Mouse (Mus musculus) spleen, adult 2 months (tissue): ENCODE results near the gene Reps1. TPM values are rescaled to one million over a fixed set of nuclear protein-coding genes. Genes with fewer than 3 reads are reported as not detected.

ENCODE experiments used
- DNase-seq, 2 experiments: peaks; one replicate each; pipeline versions ENCODE4 v3.0.0 to v3.0.0-alpha.2; 2012 to 2021; ENCODE audit warnings: low spot score in 2 of 2, low read depth in 1 of 2
- H3K27ac ChIP-seq: fragments of 200-500 bp; 2 replicates; pipeline ENCODE4 v1.5.1; 2012; ENCODE audit warnings: low read length, inconsistent platforms; ENCODE audit not compliant: insufficient read depth
- H3K27me3 ChIP-seq: fragments of 200-500 bp; 2 replicates; pipeline ENCODE4 v1.6.1; 2012; ENCODE audit warnings: mild to moderate bottlenecking, moderate library complexity, low read length, inconsistent platforms; ENCODE audit not compliant: control insufficient read depth, insufficient read depth
- H3K36me3 ChIP-seq: fragments of 200-500 bp; 2 replicates; pipeline ENCODE4 v1.6.1; 2012; ENCODE audit warnings: mild to moderate bottlenecking, low read length, inconsistent platforms; ENCODE audit not compliant: control insufficient read depth, insufficient read depth
- H3K4me1 ChIP-seq: fragments of 200-500 bp; 2 replicates; pipeline ENCODE4 v1.6.1; 2011; ENCODE audit warnings: inconsistent platforms; ENCODE audit not compliant: control insufficient read depth, insufficient read depth, insufficient read length
- H3K4me3 ChIP-seq: fragments of 200-500 bp; 2 replicates; pipeline ENCODE4 v1.5.1; 2011; ENCODE audit warnings: mild to moderate bottlenecking, inconsistent platforms; ENCODE audit not compliant: insufficient read depth, insufficient read length; ENCODE audit errors: extremely low read depth
- CTCF ChIP-seq: fragments of 200-500 bp; IDR thresholded peaks from 2 replicates; pipeline ENCODE4 v1.5.1; 2011; ENCODE audit warnings: mild to moderate bottlenecking, inconsistent platforms; ENCODE audit not compliant: insufficient read depth, insufficient read length, insufficient replicate concordance; ENCODE audit errors: extremely low read depth
- POLR2A ChIP-seq: fragments of 200-500 bp; IDR thresholded peaks from 2 replicates; pipeline ENCODE4 v1.6.1; 2011; ENCODE audit warnings: low read depth, low read length, inconsistent platforms
- WGBS: fragments of 180-500 bp; shearing (Covaris S2); methylation state at CpG from one replicate; pipeline ENCODE4 v1.1.7; 2018; 5-methylcytosine and 5-hydroxymethylcytosine counted together
- polyA plus RNA-seq: library from polyadenylated mRNA; depleted of rRNA; stranded (reverse); fragments of >200 nt; gene quantifications from 2 replicates; pipeline ENCODE4 v1.2.3, GENCODE M21; 2012

The Reps1 gene
- polyA plus RNA-seq, 1 experiment = 33.3 TPM

GRCm38 (mm10) chr10:18070144-18070543 lies 14.5 kb downstream of the Reps1 start:
- 44% methylated on average over 3 of the region's 3 CpGs for WGBS
- TF ChIP-seq POLR2A (no peak), CTCF (no peak)
- no peak for DNase-seq
- Histone ChIP-seq H3K4me1 (peaks cover 8% of the 10 kb centered on the region; the same call in 1 of the 2 replicates), H3K27ac (no peak overlapping the region; the same call in 1 of the 2 replicates), H3K27me3 (no peaks in the 10 kb centered on the region), H3K4me3 (no peak overlapping the region), H3K36me3 (no peaks in the 10 kb centered on the region)

- Histone ChIP-seq H3K27ac (no peak overlapping the region), H3K4me1 (peaks cover 8% of the 10 kb centered on the region; the same call in 1 of the 2 replicates), H3K4me3 (no peak overlapping the region), H3K27me3 (no peaks in the 10 kb centered on the region), H3K36me3 (no peaks in the 10 kb centered on the region)
- WGBS = 17% methylated on average over 2 of the region's 2 CpGs
- DNase-seq = no peak
- TF ChIP-seq CTCF (no peak), POLR2A (no peak)
Observed at GRCm38 (mm10) chr10:18070616-18071015, 15.0 kb downstream of the Reps1 start.

- no peak overlapping the region for H3K4me3 ChIP-seq
- H3K4me1 ChIP-seq = peaks cover 8% of the 10 kb centered on the region; the same call in 1 of the 2 replicates
- 88% methylated on average over 3 of the region's 3 CpGs for WGBS
- H3K27ac ChIP-seq = no peak overlapping the region
- H3K36me3 ChIP-seq = no peaks in the 10 kb centered on the region
- no peaks in the 10 kb centered on the region for H3K27me3 ChIP-seq
- no peak for DNase-seq
- TF ChIP-seq POLR2A = no peak
- no peak for TF ChIP-seq CTCF
Observed at GRCm38 (mm10) chr10:18072871-18073270, 17.2 kb downstream of the Reps1 start.

DNA sequence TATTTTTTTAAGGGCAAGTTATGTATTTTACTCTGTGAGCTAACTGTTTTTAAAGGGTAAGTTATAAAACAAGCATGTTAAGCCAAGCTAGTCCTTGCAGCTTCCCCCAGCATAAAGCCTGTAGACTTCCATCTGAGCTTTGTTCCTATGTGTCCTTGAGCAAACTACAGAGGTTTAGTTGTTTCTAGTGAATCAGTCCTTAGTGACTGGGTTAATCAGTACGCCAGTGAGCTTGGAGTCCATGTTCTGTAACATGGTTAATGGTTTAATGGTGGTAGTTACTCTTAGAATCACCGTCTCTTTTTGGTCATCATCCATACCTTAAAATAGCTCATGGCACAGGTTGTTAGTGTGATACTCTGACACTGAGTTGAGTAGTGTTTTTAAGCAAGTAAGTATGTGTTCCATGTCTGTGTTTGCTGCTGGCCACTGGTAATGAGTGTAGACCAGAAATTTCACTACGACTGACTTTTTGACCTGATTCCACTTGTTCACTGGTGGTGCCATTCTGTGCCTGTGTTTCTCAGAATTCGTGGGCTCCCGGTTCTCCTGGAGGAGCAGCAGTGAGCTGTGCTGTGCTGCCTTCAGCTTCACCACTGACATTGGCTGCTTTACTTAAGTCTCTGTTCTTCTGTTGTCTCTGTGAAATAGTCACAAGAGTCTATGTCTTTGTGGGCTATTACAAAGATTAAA lies 18.9 kb downstream of the Reps1 start:
- peaks cover 8% of the 10 kb centered on the region; the same call in 1 of the 2 replicates for H3K4me1 ChIP-seq
- DNase-seq = no peak
- H3K4me3 ChIP-seq = no peak overlapping the region
- no peaks in the 10 kb centered on the region for H3K36me3 ChIP-seq
- no peak overlapping the region for H3K27ac ChIP-seq
- TF ChIP-seq CTCF = no peak
- TF ChIP-seq POLR2A = no peak
- 87% methylated on average over 5 of the region's 5 CpGs for WGBS
- H3K27me3 ChIP-seq = no peaks in the 10 kb centered on the region

DNA sequence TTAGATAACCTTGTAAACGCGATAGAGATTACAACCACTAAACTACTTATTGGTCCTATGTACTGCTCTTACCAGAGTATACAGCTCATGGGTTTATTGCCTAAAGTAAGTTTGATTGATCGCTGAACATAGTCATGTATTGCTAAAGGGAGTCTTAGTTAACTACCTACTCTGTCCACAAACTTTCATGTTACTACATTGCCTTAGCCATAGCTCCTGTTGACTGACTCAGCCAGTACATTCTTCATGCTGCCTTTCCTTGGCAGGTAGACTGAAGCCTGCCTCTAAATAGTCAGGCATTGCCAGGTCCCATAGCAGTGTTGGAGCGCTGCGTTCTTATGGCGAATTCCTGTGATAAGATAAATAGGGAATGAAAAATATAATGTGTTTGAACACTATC lies 20.2 kb downstream of the Reps1 start:
- Histone ChIP-seq H3K36me3 (no peaks in the 10 kb centered on the region), H3K4me1 (no peaks in the 10 kb centered on the region; the same call in 1 of the 2 replicates), H3K4me3 (no peak overlapping the region), H3K27me3 (no peaks in the 10 kb centered on the region), H3K27ac (no peak overlapping the region)
- TF ChIP-seq CTCF = no peak
- no peak for TF ChIP-seq POLR2A
- no peak for DNase-seq
- whole genome bisulfite sequencing = 93% methylated on average over 6 of the region's 6 CpGs

DNA sequence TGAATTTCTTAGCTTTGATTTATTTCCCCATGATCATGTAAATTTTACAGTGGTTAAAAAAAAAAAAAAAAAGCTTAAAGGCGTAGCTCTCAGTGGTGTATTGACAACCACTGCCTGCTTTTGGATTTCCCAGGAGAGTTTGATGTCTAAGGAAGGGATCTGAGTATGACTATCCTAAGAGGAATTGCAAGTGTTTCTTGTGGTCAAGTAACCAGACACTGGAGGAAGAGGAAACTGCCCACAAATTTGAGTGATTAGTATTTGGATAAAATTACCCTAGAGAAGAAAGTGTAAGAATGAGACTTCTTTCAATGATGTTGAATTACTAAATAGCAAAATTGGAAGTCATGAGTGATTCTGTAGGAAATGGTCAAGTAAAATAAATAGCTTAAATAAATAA lies 25.9 kb downstream of the Reps1 start:
- TF ChIP-seq CTCF = no peak
- TF ChIP-seq POLR2A = no peak
- Histone ChIP-seq H3K36me3 (no peaks in the 10 kb centered on the region), H3K4me3 (no peak overlapping the region), H3K27me3 (no peaks in the 10 kb centered on the region), H3K27ac (no peak overlapping the region), H3K4me1 (no peaks in the 10 kb centered on the region; the same call in 1 of the 2 replicates)
- DNase-seq = no peak
- 65% methylated on average over 1 of the region's 1 CpGs for WGBS

- TF ChIP-seq POLR2A (no peak), CTCF (no peak)
- H3K4me1 ChIP-seq = no peaks in the 10 kb centered on the region; the same call in 1 of the 2 replicates
- no peak for DNase-seq
- H3K27ac ChIP-seq = no peak overlapping the region
- WGBS = 93% methylated on average over 6 of the region's 6 CpGs
- no peak overlapping the region for H3K4me3 ChIP-seq
- no peaks in the 10 kb centered on the region for H3K27me3 ChIP-seq
- no peaks in the 10 kb centered on the region for H3K36me3 ChIP-seq
Observed at GRCm38 (mm10) chr10:18082772-18083171, 27.1 kb downstream of the Reps1 start.
